Mouse (Mus musculus): ENCODE results near the gene Tex48. TPM values are rescaled to one million over a fixed set of nuclear protein-coding genes. Genes with fewer than 3 reads are reported as not detected.

The Tex48 gene
- total RNA-seq, 1 experiment = not detected

GRCm38 (mm10) chr4:63643956-63644726 is 21.9 kb upstream of the Tex48 start:
- H3K36me3 ChIP-seq (ENCODE audit: control insufficient read depth, insufficient read depth, low read length, poor library complexity, severe bottlenecking) = no peaks in the 10 kb centered on the region
- H3K9ac ChIP-seq (ENCODE audit: insufficient read depth, low read depth, low read length, poor library complexity, severe bottlenecking) = no peak overlapping the region
- no peak overlapping the region for H3K27ac ChIP-seq (ENCODE audit: insufficient read depth, low read depth, low read length, poor library complexity, severe bottlenecking)
- H3K4me1 ChIP-seq (ENCODE audit: control insufficient read depth in 2 of 2, insufficient read depth in 2 of 2, low read length in 2 of 2, poor library complexity in 1 of 2) = no peaks in the 10 kb centered on the region
- H3K9me3 ChIP-seq (ENCODE audit: control insufficient read depth, insufficient read depth, low read depth, low read length) = no peaks in the 10 kb centered on the region
- TF ChIP-seq CHD2 (IDR thresholded peaks at IDR 0.05; ENCODE audit: low read depth, low read length) (no peak), MAFK (IDR thresholded peaks at IDR 0.05; ENCODE audit: insufficient read depth, low read depth, low read length) (no peak), ZC3H11A (IDR thresholded peaks at IDR 0.05; ENCODE audit: borderline replicate concordance, low read depth, low read length) (no peak), ZNF384 (IDR thresholded peaks at IDR 0.05; ENCODE audit: low read depth, low read length) (no peak), HCFC1 (IDR thresholded peaks at IDR 0.05; ENCODE audit: borderline replicate concordance, insufficient read depth, low read length) (no peak)
- DNase-seq (ENCODE audit: low read depth, low spot score) = no peak
- H3K4me3 ChIP-seq (ENCODE audit: insufficient read depth in 1 of 2, low read depth in 1 of 2, low read length in 2 of 2, poor library complexity in 1 of 2, severe bottlenecking in 1 of 2) = no peak overlapping the region
- in situ Hi-C loops (cut with MboI; ENCODE audit: low sequenced_read_pairs in 2 of 2, unreplicated experiment in 2 of 2) = no loop called here

GRCm38 (mm10) chr4:63639842-63640241 is 17.6 kb upstream of the Tex48 start:
- no peak overlapping the region for H3K9ac ChIP-seq (ENCODE audit: insufficient read depth, low read depth, low read length, poor library complexity, severe bottlenecking)
- H3K4me1 ChIP-seq (ENCODE audit: control insufficient read depth in 2 of 2, insufficient read depth in 2 of 2, low read length in 2 of 2, poor library complexity in 1 of 2) = no peaks in the 10 kb centered on the region
- no peak for TF ChIP-seq ZNF384 (IDR thresholded peaks at IDR 0.05; ENCODE audit: low read depth, low read length)
- TF ChIP-seq HCFC1 (IDR thresholded peaks at IDR 0.05; ENCODE audit: borderline replicate concordance, insufficient read depth, low read length) = no peak
- no peak for TF ChIP-seq CHD2 (IDR thresholded peaks at IDR 0.05; ENCODE audit: low read depth, low read length)
- no peak for TF ChIP-seq ZC3H11A (IDR thresholded peaks at IDR 0.05; ENCODE audit: borderline replicate concordance, low read depth, low read length)
- TF ChIP-seq MAFK (IDR thresholded peaks at IDR 0.05; ENCODE audit: insufficient read depth, low read depth, low read length) = no peak
- no peak for DNase-seq (ENCODE audit: low read depth, low spot score)
- in situ Hi-C loops (cut with MboI; ENCODE audit: low sequenced_read_pairs in 2 of 2, unreplicated experiment in 2 of 2) = no loop called here
- H3K9me3 ChIP-seq (ENCODE audit: control insufficient read depth, insufficient read depth, low read depth, low read length) = no peaks in the 10 kb centered on the region
- H3K4me3 ChIP-seq (ENCODE audit: insufficient read depth in 1 of 2, low read depth in 1 of 2, low read length in 2 of 2, poor library complexity in 1 of 2, severe bottlenecking in 1 of 2) = no peak overlapping the region
- no peak overlapping the region for H3K27ac ChIP-seq (ENCODE audit: insufficient read depth, low read depth, low read length, poor library complexity, severe bottlenecking)
- H3K36me3 ChIP-seq (ENCODE audit: control insufficient read depth, insufficient read depth, low read length, poor library complexity, severe bottlenecking) = no peaks in the 10 kb centered on the region

DNA sequence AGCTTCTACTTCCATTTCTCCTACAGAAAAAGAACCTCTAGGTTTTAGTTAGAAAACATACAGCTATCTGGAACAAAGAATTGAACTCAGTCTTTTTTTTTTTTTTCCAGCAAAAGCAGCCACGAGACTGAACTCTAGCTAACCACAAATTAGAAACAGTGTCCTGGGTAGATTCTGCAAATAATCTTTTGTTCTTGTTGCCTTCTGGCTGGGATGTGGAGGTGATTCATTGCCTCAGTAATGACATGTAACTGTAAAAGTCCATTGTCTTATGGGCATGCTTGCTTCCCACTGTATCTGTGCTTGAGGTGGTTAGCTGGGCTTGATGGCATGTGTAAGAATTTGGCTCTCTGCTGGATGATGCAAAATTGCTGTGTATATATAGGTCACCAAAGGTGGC is 16.4 kb upstream of the Tex48 start:
- no peak for TF ChIP-seq ZNF384 (IDR thresholded peaks at IDR 0.05; ENCODE audit: low read depth, low read length)
- no peak for TF ChIP-seq ZC3H11A (IDR thresholded peaks at IDR 0.05; ENCODE audit: borderline replicate concordance, low read depth, low read length)
- TF ChIP-seq MAFK (IDR thresholded peaks at IDR 0.05; ENCODE audit: insufficient read depth, low read depth, low read length) = no peak
- TF ChIP-seq CHD2 (IDR thresholded peaks at IDR 0.05; ENCODE audit: low read depth, low read length) = no peak
- TF ChIP-seq HCFC1 (IDR thresholded peaks at IDR 0.05; ENCODE audit: borderline replicate concordance, insufficient read depth, low read length) = no peak
- Histone ChIP-seq H3K4me3 (ENCODE audit: insufficient read depth in 1 of 2, low read depth in 1 of 2, low read length in 2 of 2, poor library complexity in 1 of 2, severe bottlenecking in 1 of 2) (no peak overlapping the region), H3K9me3 (ENCODE audit: control insufficient read depth, insufficient read depth, low read depth, low read length) (no peaks in the 10 kb centered on the region), H3K4me1 (ENCODE audit: control insufficient read depth in 2 of 2, insufficient read depth in 2 of 2, low read length in 2 of 2, poor library complexity in 1 of 2) (no peaks in the 10 kb centered on the region), H3K27ac (ENCODE audit: insufficient read depth, low read depth, low read length, poor library complexity, severe bottlenecking) (no peak overlapping the region), H3K36me3 (ENCODE audit: control insufficient read depth, insufficient read depth, low read length, poor library complexity, severe bottlenecking) (no peaks in the 10 kb centered on the region), H3K9ac (ENCODE audit: insufficient read depth, low read depth, low read length, poor library complexity, severe bottlenecking) (no peak overlapping the region)
- DNase-seq (ENCODE audit: low read depth, low spot score) = no peak
- in situ Hi-C loops (cut with MboI; ENCODE audit: low sequenced_read_pairs in 2 of 2, unreplicated experiment in 2 of 2) = no loop called here

DNA sequence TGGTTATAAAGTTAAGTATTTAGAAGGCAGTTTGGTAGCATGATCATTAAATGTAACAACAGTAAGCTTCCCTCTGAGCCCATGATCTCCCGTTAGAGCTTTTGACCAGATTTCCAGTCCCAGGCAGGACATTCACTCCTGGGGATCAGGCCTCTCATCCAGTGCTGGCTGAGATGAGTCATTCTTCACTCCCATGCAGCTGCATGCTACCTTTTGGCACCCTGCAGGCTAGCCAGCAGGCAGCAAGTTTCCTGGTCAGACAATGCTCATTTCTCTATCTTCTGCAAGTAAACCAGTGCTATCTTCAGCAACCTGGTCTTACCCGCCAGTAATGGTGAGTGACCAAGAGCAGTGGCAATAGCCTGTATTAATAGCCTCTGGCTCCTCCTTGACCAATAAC is 11.0 kb upstream of the Tex48 start:
- no peak overlapping the region for H3K27ac ChIP-seq (ENCODE audit: insufficient read depth, low read depth, low read length, poor library complexity, severe bottlenecking)
- no peaks in the 10 kb centered on the region for H3K4me1 ChIP-seq (ENCODE audit: control insufficient read depth in 2 of 2, insufficient read depth in 2 of 2, low read length in 2 of 2, poor library complexity in 1 of 2)
- no peak for DNase-seq (ENCODE audit: low read depth, low spot score)
- in situ Hi-C loops (cut with MboI; ENCODE audit: low sequenced_read_pairs in 2 of 2, unreplicated experiment in 2 of 2) = no loop called here
- no peak overlapping the region for H3K4me3 ChIP-seq (ENCODE audit: insufficient read depth in 1 of 2, low read depth in 1 of 2, low read length in 2 of 2, poor library complexity in 1 of 2, severe bottlenecking in 1 of 2)
- no peak for TF ChIP-seq ZNF384 (IDR thresholded peaks at IDR 0.05; ENCODE audit: low read depth, low read length)
- no peak for TF ChIP-seq HCFC1 (IDR thresholded peaks at IDR 0.05; ENCODE audit: borderline replicate concordance, insufficient read depth, low read length)
- no peak for TF ChIP-seq ZC3H11A (IDR thresholded peaks at IDR 0.05; ENCODE audit: borderline replicate concordance, low read depth, low read length)
- no peak for TF ChIP-seq CHD2 (IDR thresholded peaks at IDR 0.05; ENCODE audit: low read depth, low read length)
- no peak for TF ChIP-seq MAFK (IDR thresholded peaks at IDR 0.05; ENCODE audit: insufficient read depth, low read depth, low read length)
- no peaks in the 10 kb centered on the region for H3K9me3 ChIP-seq (ENCODE audit: control insufficient read depth, insufficient read depth, low read depth, low read length)
- no peak overlapping the region for H3K9ac ChIP-seq (ENCODE audit: insufficient read depth, low read depth, low read length, poor library complexity, severe bottlenecking)
- H3K36me3 ChIP-seq (ENCODE audit: control insufficient read depth, insufficient read depth, low read length, poor library complexity, severe bottlenecking) = no peaks in the 10 kb centered on the region
